Mouse (Mus musculus) neural tube, embryonic 11.5 days (tissue): ENCODE data around the gene Slc39a11. TPM values are rescaled to one million over a fixed set of nuclear protein-coding genes. Genes with fewer than 3 reads are reported as not detected.

Source experiments
- polyA plus RNA-seq: library from polyadenylated mRNA; unstranded; fragments of >200 nt; fragmentation: Nextera tagmentation; extraction: Ambion mirVana; gene quantifications from 2 replicates; pipeline ENCODE4 v1.2.1, GENCODE M21; 2014

Gene Slc39a11
- polyA plus RNA-seq, 1 experiment from 2014 or later: 20.1 TPM

Other genes starting within 250 kb of the Slc39a11 start
- 20.5 and 23.8 TPM in 2 replicates for gene Sstr2, start 30.7 kb downstream of the Slc39a11 start, polyA plus RNA-seq
- 44.3 and 47.7 TPM in 2 replicates for gene Cog1, start 910 bp downstream of the Slc39a11 start, polyA plus RNA-seq
- gene Fam104a, start 34.1 kb upstream of the Slc39a11 start, polyA plus RNA-seq: 57.3 and 57.9 TPM in 2 replicates
- 24.5 and 25.5 TPM in 2 replicates for gene D11Wsu47e, start 34.3 kb upstream of the Slc39a11 start, polyA plus RNA-seq
- gene Cpsf4l, start 59.9 kb upstream of the Slc39a11 start, polyA plus RNA-seq: 0.26 and 0.50 TPM in 2 replicates
- gene Cdc42ep4, start 101.8 kb upstream of the Slc39a11 start, polyA plus RNA-seq: 73.3 and 78.2 TPM in 2 replicates